Mouse (Mus musculus) heart, adult 2 months (tissue): ENCODE data around the gene Myo10.

ENCODE experiments used
- CTCF ChIP-seq: fragments of 200-600 bp; IDR thresholded peaks from 2 replicates; pipeline ENCODE4 v1.8.1; 2022; ENCODE audit warnings: antibody characterized with exemption, mild to moderate bottlenecking, moderate library complexity
- EP300 ChIP-seq: fragments of 200-500 bp; IDR thresholded peaks from 2 replicates; pipeline ENCODE4 v1.6.1; 2011; ENCODE audit warnings: low read depth, low read length, control low read depth; ENCODE audit not compliant: insufficient read depth
- POLR2A ChIP-seq: fragments of 200-500 bp; IDR thresholded peaks from 2 replicates; pipeline ENCODE4 v1.6.1; 2011; ENCODE audit warnings: mild to moderate bottlenecking, low read depth, low read length, control low read depth; ENCODE audit not compliant: insufficient read depth

- TF ChIP-seq CTCF (no peak), POLR2A (no peak), EP300 (no peak)
Measured at GRCm38 (mm10) chr15:25620560-25620959, 1.8 kb upstream of the Myo10 start.
